21 mouse cellular contexts compared by ENCODE assay signal in genomic region chr7:82998848-82999247, GRCm38 (mm10).
"Had no signal": no experiment of that assay in that cellular context is flagged by ENCODE, and none has a peak within 500 bp of the region (broad histone marks: within the 10 kb centered on the region; RNA-seq: fewer than 3 reads in every experiment).

No protein-coding gene starts in this region.

- ATAC-seq: forebrain, embryonic 13.5 days; forebrain, embryonic 14.5 days; forebrain, embryonic 15.5 days; forebrain, embryonic 16.5 days; forebrain, postnatal 0 days had no signal

- DNase-seq: cerebellum, adult 8-10 months; cerebellum, adult 9-10 months; cerebellum, adult 9-11 months; cerebellum, postnatal 10 days; cerebellum, postnatal 14 days; cerebellum, postnatal 25 days; cerebellum, postnatal 36 days; embryo, embryonic 11 days; forebrain, postnatal 0 days; gastrocnemius, adult 2 months; gastrocnemius, postnatal 10 days; gastrocnemius, postnatal 14 days; gastrocnemius, postnatal 25 days; gastrocnemius, postnatal 36 days; heart, adult 11 months; heart, adult 18-20 months; heart, adult 2 months had no signal
